ENCODE assay signal across 28 mouse cellular contexts in genomic region chr14:16752648-16753047, GRCm38 (mm10).
DNase-seq lines count a peak whose midpoint lies in the region; ATAC-seq and TF ChIP-seq lines count a peak whose summit lies in the region.
"Had no signal": no experiment of that assay in that cellular context is flagged by ENCODE, and none has a peak within 500 bp of the region (broad histone marks: within the 10 kb centered on the region; RNA-seq: fewer than 3 reads in every experiment).

No protein-coding gene starts in this region.

- H3K27me3 ChIP-seq in heart, adult 2 months (ENCODE audit: control insufficient read depth, insufficient read depth, low read length): no peaks in the 10 kb centered on the region
- no peaks in the 10 kb centered on the region for H3K27me3 ChIP-seq in kidney, postnatal 0 days (ENCODE audit: insufficient read depth, low read length)
- no peaks in the 10 kb centered on the region for H3K27me3 ChIP-seq in kidney, adult 2 months (replicated peaks; ENCODE audit: control insufficient read depth, insufficient read depth, low read length)
- H3K27me3 ChIP-seq in lung, postnatal 0 days (replicated peaks; ENCODE audit: insufficient read depth, low read length): no peaks in the 10 kb centered on the region
- H3K27me3 ChIP-seq: limb, embryonic 12.5 days; lung, embryonic 15.5 days; megakaryocyte, embryonic 14.5 days; midbrain, embryonic 12.5 days; neural tube, embryonic 12.5 days had no signal

- no peak overlapping the region for H3K4me2 ChIP-seq in kidney, postnatal 0 days (ENCODE audit: low read length)
- H3K4me2 ChIP-seq in lung, postnatal 0 days (replicated peaks; ENCODE audit: low read depth, low read length): no peak overlapping the region
- H3K4me2 ChIP-seq: hindbrain, embryonic 14.5 days; limb, embryonic 12.5 days; liver, embryonic 11.5 days; lung, embryonic 15.5 days; midbrain, embryonic 12.5 days; neural tube, embryonic 12.5 days had no signal

- no peaks in the 10 kb centered on the region for H3K79me2 ChIP-seq in heart, adult 2 months (replicated peaks; ENCODE audit: control insufficient read depth, insufficient read depth, low read length)

- H3K4me1 ChIP-seq in heart, adult 2 months (ENCODE audit: control insufficient read depth, insufficient read depth, low read length): no peaks in the 10 kb centered on the region
- no peaks in the 10 kb centered on the region for H3K4me1 ChIP-seq in kidney, postnatal 0 days (replicated peaks; ENCODE audit: insufficient read depth, low read length)
- H3K4me1 ChIP-seq in kidney, adult 2 months (ENCODE audit: control insufficient read depth, insufficient read depth, low read length): no peaks in the 10 kb centered on the region
- H3K4me1 ChIP-seq in lung, postnatal 0 days (ENCODE audit: insufficient read depth, low read depth, low read length): no peaks in the 10 kb centered on the region
- H3K4me1 ChIP-seq: lung, embryonic 15.5 days; midbrain, embryonic 12.5 days; neural tube, embryonic 12.5 days had no signal

- TF ChIP-seq POLR2A in heart, adult 2 months (IDR thresholded peaks at IDR 0.05; ENCODE audit: insufficient read depth, low read depth, low read length): no peak
- TF ChIP-seq POLR2A in kidney, adult 2 months (IDR thresholded peaks at IDR 0.05; ENCODE audit: low read depth, low read length): no peak

- DNase-seq in heart, adult 8-10 months (ENCODE audit: low spot score): peak; percentile 8
- DNase-seq in heart, adult 2 months: no peak
- DNase-seq in kidney, postnatal 0 days (ENCODE audit: low spot score): peak; percentile 38
- no peak for DNase-seq in kidney, adult 2 months
- peak; percentile 58 for DNase-seq in fibroblast of lung, adult 2 months (ENCODE audit: low read depth)
- no peak for DNase-seq in lung, postnatal 0 days (ENCODE audit: low spot score)
- DNase-seq in thymus, postnatal 4 days: no peak
- DNase-seq: adrenal gland, adult 2 months; adrenal gland, postnatal 36 days; B cell, adult 2 months; cerebellum, adult 2 months; cerebellum, postnatal 14 days; gastrocnemius, postnatal 10 days; kidney, postnatal 25 days; lung, postnatal 4 days; right cerebral cortex, adult 18-20 months; spleen, adult 18-20 months; thymus, postnatal 25 days had no signal

- no peak overlapping the region for H3K27ac ChIP-seq in heart, adult 2 months
- no peak overlapping the region for H3K27ac ChIP-seq in kidney, postnatal 0 days
- no peak overlapping the region for H3K27ac ChIP-seq in kidney, adult 2 months (ENCODE audit: insufficient read depth, low read depth, low read length)
- no peak overlapping the region for H3K27ac ChIP-seq in lung, postnatal 0 days (ENCODE audit: low read length)
- H3K27ac ChIP-seq: hindbrain, embryonic 14.5 days; limb, embryonic 12.5 days; lung, embryonic 15.5 days; midbrain, embryonic 12.5 days; neural tube, embryonic 12.5 days had no signal

- no peak for TF ChIP-seq EP300 in heart, adult 2 months (IDR thresholded peaks at IDR 0.05; ENCODE audit: insufficient read depth, low read depth, low read length)
- TF ChIP-seq EP300 in lung, postnatal 0 days (IDR thresholded peaks at IDR 0.05): no peak

- ATAC-seq in kidney, postnatal 0 days (replicated peaks; ENCODE audit: low FRiP score, low read depth): no peak
- no peak for ATAC-seq in lung, postnatal 0 days
- ATAC-seq: forebrain, embryonic 16.5 days; intestine, postnatal 0 days had no signal

- H3K9me3 ChIP-seq in kidney, postnatal 0 days (replicated peaks; ENCODE audit: low read length): no peaks in the 10 kb centered on the region
- no peaks in the 10 kb centered on the region for H3K9me3 ChIP-seq in lung, postnatal 0 days (ENCODE audit: low read length)
- H3K9me3 ChIP-seq: limb, embryonic 12.5 days; lung, embryonic 15.5 days; midbrain, embryonic 12.5 days; neural tube, embryonic 12.5 days had no signal

- intact Hi-C loops in heart, adult 2 months (cut with DNase I): no loop called here

- no peak overlapping the region for H3K4me3 ChIP-seq in heart, adult 2 months
- H3K4me3 ChIP-seq in kidney, postnatal 0 days (replicated peaks; ENCODE audit: low read depth, low read length): no peak overlapping the region
- H3K4me3 ChIP-seq in kidney, adult 2 months (ENCODE audit: insufficient read depth, low read depth, low read length): no peak overlapping the region
- no peak overlapping the region for H3K4me3 ChIP-seq in lung, postnatal 0 days (ENCODE audit: low read depth, low read length)
- H3K4me3 ChIP-seq: limb, embryonic 12.5 days; lung, embryonic 15.5 days; megakaryocyte, embryonic 14.5 days; midbrain, embryonic 12.5 days; myocyte; neural tube, embryonic 12.5 days had no signal

- 27% methylated on average over 1 of the region's 1 CpGs for WGBS in heart, adult 2 months
- WGBS in kidney, postnatal 0 days: 54% methylated on average over 1 of the region's 1 CpGs
- 79% methylated on average over 1 of the region's 1 CpGs for WGBS in kidney, adult 2 months
- 71% methylated on average over 1 of the region's 1 CpGs for WGBS in lung, postnatal 0 days

- no peak for TF ChIP-seq CTCF in heart, adult 2 months (IDR thresholded peaks at IDR 0.05)
- no peak for TF ChIP-seq CTCF in kidney, postnatal 0 days (IDR thresholded peaks at IDR 0.05; ENCODE audit: low read depth)
- no peak for TF ChIP-seq CTCF in kidney, adult 2 months (conservative IDR thresholded peaks at IDR 0.05; ENCODE audit: insufficient read depth, insufficient read length, low read depth, low read length)
- no peak for TF ChIP-seq CTCF in lung, postnatal 0 days (IDR thresholded peaks at IDR 0.05)

- H3K9ac ChIP-seq in heart, adult 2 months (ENCODE audit: low read depth, low read length): no peak overlapping the region
- H3K9ac ChIP-seq in kidney, postnatal 0 days (ENCODE audit: low read depth, low read length): no peak overlapping the region
- no peak overlapping the region for H3K9ac ChIP-seq in lung, postnatal 0 days (replicated peaks; ENCODE audit: low read depth)
- H3K9ac ChIP-seq: hindbrain, embryonic 14.5 days; limb, embryonic 12.5 days; lung, embryonic 15.5 days; midbrain, embryonic 12.5 days; neural tube, embryonic 12.5 days had no signal

- H3K36me3 ChIP-seq in heart, adult 2 months (ENCODE audit: control insufficient read depth, insufficient read depth, low read length): no peaks in the 10 kb centered on the region
- H3K36me3 ChIP-seq in kidney, postnatal 0 days (ENCODE audit: insufficient read depth, low read length): no peaks in the 10 kb centered on the region
- H3K36me3 ChIP-seq in kidney, adult 2 months (ENCODE audit: control insufficient read depth, insufficient read depth, low read length): no peaks in the 10 kb centered on the region
- H3K36me3 ChIP-seq in lung, postnatal 0 days (ENCODE audit: insufficient read depth, low read length): no peaks in the 10 kb centered on the region
- H3K36me3 ChIP-seq: limb, embryonic 12.5 days; lung, embryonic 15.5 days; midbrain, embryonic 12.5 days; neural tube, embryonic 12.5 days had no signal

Comparison
In these comparisons a context has a peak if more than half of its experiments do, and no peak if none do; other contexts are left out.
1. DNase-seq: peak in heart, adult 8-10 months (single experiment), kidney, postnatal 0 days (single experiment) and fibroblast of lung, adult 2 months (single experiment); none in heart, adult 2 months (0 of 2), kidney, adult 2 months (single experiment), lung, postnatal 0 days (single experiment) and thymus, postnatal 4 days (single experiment).